Mouse (Mus musculus) ovary, postnatal 14 days (tissue): ENCODE measurements around the gene Dhx40.

Experiments
- DNase-seq: peaks from one replicate; pipeline ENCODE4 v3.0.0; 2022; ENCODE audit warnings: low spot score

Dhx40 gene

DNA sequence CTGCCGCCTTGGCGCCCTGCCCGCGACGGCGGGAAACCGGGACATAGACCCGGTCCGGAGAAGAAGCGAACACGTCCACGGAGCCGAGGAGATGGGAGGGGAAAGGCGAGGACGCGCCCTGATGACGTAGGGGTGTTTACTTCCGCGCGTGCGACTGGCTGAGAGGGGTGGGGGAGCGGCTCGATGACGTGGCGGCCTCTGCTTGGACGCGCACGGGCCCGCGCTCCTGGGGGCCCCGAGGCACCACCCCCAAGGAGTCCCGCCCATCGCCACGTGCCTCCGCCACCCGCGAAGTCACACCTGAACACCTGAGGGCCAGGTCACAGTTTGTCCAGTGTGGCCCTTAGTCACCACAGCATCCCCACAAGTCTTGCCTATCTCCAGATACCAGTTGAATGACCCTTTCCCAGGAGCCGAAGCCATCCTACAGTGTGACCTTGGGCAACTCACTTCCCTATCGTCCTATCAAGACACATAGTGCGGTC is at the start of gene Dhx40:
Gene Dhx40, minus strand, starts transcription at position 242 of the 485 bp plus-strand sequence.
- peak; percentile 91 for DNase-seq

DNA sequence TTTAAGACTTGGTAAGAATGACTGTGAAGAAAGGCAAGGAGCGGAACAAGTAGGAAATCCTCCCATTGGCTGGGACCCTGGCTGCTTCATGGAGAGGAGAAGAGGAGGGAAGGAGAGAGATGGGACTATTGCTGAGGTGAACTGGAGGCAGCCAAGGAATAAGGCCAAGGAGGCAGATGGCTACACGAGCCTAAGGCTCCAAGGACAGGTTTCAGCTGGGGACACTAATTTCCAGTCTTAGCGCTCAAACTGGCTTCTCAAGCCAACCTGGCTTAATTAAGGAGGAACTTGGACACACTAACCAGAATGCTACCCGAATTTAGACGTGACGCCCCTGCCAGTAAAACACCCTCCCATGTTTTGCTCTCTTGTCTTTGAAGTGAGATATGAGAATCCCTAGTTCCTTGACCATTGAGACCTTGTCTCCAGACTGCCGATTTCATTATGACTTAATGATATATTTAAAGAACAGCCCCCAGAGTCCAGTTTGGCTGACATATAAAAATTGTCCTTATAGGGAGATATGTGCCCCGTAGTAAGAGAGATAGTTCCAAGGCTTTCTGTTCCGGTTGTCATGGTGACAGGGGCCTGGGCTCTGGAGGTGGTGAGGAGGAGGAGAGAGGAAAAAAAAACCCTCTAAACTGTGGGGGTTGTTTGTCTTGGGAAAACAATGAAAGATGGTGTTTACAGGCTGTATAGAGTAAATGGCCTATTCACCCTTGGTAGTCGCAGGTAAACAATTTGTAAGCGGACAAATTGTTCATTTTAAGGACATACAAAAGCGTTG is 48.3 kb upstream of the Dhx40 start:
- no peak for DNase-seq

DNA sequence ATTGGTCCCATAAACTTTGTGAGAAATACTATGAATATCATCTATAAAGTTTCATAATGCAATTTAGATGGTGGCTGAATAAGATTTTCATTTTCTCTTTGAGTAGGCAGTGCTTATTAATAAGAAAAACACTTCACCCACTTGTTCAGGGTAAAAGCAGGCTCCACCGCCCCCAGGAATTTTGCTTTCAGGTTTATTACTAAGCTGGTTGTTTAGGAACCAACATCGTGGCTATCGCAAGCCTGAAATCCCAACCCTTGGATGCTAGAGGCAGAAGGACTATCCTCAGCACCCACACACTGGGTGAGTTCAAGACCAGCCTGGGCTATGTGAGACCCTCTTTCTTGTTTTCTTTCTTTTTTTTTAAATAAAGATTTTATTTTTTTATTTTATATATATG is 45.5 kb upstream of the Dhx40 start:
- DNase-seq: no peak

DNA sequence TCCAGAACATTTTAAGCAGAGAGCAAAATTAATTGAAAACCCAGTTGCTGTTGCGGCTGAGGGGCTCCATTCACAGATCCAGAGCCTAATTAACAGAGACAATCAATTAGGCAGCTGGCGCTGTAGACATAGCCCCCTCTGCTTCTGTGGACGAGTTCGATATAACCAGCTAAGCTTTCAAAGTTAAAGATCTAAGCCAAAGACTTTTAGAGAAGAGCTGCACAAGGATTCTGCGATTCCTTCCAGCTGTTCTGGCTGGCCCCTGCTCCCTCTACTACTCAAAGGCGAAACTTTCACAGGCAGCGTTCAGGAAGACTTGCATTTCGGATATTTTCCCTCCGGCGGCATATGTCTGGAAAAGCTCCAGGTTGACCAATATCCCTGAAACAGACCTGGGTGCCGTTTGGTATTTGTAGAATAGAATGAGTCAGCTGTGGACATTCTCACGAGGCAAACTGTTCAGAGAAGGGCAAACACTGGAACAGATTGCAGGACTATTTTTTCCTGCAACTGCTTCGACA is 45.0 kb upstream of the Dhx40 start:
- no peak for DNase-seq

DNA sequence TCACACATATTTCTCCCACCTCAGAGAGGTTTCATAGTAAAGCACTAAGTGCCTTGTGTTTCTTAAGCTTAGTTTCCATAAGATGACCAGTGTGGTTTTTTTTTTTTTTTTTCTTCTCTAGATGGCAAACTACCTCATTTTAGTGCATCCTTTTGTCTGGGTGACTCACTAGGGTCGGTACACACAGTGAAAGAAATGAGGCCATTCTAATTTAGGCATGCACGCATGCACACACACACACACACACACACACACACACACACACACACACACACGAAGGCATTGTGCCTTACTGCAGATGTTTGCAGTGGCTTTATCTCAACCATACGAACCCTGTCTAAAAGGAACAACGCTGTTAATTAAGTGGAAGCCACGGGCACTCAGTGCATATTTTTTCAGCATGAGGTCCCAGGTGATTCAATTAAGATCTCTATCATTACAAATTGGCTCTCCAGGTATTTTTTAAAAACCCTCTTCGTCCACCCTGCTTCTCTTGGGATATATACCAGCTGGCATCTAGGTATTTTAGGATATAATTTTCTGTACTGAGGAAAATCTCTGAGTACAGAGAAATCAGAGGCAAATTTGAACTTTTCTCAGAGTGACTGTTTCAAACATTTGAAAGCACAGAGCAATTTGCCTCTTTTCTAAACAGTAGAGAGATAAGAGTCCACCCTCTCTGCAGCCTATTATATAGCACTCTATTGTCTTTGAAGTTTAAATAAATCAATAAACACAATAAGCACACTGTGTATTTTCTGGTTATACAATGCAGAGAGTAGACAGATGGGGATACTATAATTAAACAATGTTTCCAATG is 44.4 kb upstream of the Dhx40 start:
- no peak for DNase-seq

DNA sequence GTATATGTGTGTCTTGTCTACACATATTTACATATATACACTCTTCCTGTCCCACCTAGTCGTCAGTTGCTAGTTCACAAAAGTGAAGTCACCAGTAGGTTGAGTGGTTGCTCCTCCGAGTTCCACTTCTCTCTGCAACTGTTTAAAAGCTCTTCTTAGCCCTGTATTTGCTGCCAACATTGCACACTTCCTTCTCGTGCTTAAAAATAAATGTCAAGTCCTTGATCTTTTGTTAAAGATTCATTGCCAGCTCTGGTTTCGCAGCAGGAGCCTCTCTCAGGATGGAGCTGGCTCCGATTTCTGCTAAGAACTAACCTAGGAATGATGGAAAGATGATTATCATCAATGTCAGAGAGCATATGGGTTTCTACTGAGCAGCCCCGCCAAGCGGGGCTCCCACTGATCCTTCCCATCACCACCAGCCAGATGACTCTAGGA is 43.7 kb upstream of the Dhx40 start:
- DNase-seq: no peak

DNA sequence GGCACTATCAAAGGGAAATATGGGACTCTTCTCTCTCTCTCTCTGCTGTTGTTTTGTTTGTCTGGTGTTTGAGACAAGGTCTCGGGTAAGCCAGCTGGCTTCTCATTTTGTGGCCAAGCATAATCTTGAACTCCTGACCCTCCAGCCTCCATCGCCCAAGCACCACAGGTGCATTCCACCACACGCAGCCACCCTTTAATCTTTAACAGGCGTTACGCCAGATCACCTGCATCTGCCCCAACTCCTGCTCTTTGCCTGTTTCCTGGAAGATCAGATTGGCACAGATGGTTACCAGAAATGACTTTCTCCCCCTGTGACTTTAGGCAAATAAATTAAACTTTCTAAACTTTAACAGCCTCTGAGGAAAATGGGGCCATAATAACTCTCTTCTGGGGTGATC is 36.3 kb upstream of the Dhx40 start:
- DNase-seq: no peak

DNA sequence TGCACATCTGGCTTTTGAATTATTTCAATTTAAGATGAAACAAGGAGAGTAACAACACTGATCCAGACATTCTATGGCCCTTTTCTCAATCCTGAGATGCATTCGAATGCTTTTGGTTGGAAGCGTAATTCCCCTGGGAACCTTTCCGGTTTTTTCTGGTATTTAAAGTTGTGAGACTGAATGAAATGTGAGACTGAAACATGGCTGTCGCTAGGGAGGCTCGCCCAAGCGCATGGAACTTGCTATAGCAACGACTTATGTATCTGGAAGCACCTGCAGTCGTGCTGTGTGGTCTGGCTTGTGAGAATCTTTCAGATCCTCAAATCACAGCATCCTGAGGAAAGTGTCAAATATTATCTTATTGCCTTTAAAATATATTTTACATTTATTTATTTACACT is 33.7 kb upstream of the Dhx40 start:
- no peak for DNase-seq

DNA sequence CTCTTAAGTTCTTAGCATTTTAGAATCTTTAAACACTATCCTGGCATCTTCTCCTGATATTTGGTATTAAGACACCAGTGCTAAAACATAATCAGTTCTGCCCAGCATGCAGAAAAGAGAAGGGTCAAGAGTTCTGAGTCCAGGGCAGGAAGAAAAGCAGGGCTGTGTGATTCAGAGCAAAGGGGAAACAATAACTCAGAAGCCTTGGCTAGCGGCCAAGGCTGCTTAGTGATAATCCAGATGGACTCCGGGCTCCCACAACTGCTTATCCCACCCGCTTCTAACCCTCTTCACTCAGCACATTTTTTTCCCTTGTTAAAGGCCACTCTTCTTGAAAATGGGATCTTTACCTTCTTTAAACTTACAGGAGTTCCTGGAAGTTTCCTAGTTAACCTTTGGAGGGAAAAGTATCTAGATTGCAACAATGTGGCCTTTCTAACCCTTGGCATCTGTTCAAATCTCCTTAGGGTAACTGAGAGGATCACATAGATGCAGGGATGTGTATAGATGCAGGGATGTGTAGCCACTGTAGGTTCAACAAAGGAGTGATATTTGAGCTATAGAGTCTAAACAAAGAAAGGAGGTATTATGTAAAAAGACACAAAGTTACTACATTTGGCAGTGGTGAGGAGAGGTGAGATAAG is 33.1 kb upstream of the Dhx40 start:
- DNase-seq: peak; percentile 29

DNA sequence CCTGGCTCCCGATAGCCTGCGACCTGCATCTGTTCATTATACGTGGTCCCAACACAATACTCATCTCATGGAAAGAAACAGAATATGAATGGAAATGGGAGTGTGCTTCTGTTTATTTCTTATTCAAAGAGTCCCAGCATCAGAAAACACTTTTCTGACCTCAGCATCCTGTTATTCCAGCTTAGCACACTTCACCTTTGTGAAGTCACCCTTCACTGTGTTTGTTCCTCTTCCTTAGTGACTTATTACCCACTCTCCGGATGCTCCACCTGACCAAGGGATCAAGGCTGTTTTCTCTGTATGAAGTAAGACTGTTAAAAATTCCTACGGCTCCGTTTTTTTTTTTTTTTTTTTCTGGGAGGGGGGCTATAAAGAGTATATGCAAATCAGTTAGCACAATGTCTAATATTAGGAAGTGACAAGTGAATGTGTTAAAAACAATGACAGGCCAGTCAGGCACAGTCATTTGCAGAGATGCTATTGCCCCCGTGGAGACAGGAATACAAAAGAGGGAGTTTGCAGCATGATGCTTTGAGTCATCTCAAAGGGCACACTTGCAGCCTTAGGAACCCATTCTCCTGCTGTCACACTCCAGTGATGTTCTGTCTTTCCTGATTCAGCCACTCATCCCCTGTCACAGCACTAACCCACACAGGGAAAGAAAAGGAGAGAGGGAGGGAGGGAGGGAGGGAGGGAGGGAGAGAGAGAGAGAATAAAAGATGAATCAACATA is 32.3 kb upstream of the Dhx40 start:
- DNase-seq: no peak

DNA sequence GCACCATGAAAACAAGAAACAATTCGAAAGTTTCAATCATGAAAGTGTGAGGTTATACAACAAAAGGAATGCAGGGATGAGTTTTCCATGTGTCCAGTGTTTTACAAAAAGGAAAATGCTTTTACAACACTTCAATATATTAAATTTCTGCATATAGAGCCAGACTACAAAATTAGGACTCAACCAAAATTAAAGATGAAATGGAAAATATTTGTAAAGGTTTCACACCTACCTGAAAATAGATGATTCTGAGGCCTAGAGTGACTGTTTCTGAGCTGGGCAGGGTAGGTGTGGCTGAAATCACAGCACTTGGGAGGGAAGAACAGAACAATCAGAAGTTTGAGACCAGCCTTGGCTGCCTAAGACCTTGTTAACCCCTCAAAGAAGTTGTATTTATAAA is 31.2 kb upstream of the Dhx40 start:
- DNase-seq: no peak

DNA sequence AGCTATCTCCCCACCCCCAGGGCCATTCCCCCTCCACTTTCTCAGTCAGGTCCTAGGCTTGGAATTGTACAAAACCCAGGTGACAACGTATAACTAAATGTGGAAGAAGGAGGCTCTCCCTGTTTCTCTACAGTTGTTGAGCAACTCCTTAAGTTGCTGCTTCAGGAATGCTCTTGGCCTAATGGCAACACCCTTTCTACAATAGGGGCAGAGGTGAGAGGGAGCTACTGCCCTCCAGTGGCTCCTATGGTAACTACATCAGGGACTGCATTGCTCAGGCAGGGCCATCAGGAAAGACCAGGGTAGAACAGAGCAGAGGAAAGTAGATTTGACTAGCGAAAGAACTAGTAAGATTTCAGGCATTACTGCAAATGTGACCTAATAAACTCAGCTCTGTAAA is 28.8 kb upstream of the Dhx40 start:
- peak; percentile 73 for DNase-seq

DNA sequence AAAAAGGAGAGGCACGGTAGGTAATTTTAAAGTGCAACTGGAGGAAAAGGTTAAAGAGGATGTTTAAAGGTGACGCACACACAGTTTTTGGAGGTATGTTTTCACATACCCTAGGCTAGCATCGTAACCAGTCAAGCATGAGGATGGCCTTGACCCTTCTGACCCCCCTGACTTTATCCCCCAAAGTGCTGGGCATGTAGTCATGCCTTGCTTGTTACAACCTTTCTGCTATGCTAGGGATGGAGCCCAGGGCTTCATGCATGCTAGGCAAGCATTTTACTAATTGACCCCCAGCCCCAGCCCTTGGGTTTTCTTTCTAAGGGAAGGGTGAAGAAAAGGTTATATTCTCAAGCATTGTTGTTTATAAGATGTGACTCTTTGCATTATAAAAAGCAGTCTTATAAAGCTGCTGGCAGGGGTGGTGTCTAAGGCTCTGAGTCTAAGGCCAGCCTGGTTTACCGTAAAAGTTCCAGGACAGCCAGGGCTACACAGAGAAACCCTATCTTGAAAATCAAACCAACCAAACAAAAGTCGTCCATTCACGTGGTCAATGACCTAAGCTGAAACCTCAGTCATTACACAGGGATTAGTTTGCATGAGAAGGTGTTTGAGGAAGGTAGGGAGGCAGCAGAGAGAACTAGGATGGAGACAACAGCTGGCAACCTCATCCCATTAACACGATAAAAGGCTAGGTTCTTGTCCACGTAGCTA is 27.2 kb upstream of the Dhx40 start:
- no peak for DNase-seq

DNA sequence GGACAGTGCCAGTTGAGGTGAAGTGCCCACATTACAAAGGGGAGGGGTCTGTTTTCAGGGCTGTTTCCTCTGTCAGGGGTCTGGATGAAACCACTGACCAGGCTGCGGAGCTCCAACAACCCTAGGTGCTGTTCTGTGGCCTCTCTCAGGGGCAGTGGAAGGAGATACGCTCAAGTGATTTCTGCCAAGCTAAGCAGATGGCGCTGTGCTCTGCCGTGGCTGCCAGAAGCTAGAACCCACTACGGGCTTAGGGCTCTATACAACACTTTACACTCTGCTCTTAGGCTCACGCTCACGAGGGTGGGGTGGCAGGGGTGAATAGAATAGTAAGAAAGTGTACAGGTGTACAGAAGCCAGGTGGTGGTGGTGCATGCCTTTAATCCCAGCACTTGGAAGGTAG is 26.5 kb upstream of the Dhx40 start:
- DNase-seq: no peak

DNA sequence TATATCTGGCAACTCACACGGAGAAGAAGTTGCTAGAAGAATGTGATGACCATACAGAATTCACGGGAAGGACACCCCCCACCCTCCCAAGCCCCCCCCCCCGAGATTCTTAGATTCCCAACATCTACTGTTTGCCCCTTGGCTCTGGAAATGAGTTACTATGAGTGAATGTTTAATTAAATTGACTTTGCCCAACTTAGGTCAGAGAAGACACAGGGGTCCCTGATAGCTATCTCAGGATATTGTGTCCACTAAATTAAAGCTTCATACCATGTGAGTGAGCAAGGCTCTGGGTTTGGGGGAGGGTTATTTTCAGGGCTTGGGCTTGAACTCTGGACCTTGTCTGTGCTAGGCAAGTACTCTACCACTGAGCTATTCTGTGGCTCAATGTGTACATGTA is 25.6 kb upstream of the Dhx40 start:
- no peak for DNase-seq

DNA sequence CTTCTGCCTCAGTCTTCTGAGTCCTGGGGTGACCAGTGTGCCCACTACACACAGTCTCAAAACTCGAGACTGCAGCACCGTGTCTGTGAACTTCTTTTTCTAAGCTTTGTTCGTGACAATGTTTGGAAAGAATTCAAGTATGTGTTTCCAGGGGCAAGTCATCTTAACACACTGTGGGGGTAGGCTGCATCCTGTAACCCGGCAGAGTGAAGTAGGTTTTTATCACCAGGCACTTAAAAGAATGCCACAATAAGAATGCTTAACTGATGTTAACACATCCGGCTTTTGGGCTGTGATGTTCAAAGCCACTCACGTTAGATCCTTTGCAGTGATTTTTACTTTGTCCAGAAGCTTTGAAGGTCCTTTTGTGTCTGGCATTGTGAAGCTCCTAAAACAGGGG is 20.9 kb upstream of the Dhx40 start:
- no peak for DNase-seq

DNA sequence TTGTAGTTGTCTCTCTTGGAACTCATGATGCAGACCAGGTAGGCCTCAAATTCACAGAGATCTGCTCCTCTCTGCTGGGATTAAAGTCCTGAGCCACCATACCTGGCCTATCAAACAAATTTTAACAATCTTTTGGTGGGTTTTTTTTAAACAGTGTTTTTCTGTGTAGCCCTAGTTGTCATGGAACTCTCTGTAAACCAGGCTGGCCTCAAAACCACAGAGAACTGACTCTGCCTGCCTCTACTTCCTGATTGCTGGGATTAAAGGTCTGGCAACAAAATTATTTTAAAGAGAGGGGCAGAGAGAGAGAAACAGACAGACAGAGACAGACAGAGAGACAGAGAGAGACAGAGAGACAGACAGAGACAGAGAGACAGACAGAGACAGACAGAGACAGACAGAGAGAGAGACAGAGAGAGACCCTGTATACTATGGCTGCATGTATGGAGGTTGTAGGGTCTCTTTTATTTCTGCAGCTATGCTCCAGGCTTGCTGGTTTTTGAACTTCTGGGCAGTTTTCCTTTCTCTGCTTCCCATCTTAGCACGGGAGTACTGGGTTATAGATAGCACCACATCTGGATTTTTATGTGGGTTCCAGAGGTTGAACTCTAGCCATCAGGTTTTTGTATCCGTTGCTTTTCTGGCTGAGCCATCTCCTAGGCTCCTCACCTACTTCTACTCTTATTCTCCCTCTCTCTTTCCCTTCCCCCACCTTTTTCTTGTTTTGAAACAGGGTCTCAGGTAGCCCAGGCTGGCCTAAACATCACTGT is 20.1 kb upstream of the Dhx40 start:
- DNase-seq: no peak

DNA sequence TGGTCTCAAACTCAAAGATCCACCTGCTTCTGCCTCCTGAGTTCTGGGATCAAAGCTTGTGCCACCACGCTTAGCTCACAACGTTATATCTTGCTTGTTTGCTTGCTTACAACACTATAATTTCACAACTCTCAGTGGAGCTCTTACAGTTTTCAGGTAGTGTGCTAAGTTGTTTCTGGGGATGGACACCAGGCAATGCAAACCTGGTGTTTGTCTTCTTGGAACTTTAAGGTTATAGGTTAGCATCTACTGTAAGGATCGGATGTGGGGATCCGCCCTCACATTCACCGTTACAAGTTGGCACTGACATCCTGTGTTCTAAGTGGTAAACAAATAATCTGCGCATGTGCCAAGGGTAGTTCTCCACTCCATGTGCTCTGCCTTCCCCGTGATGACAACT is 16.9 kb upstream of the Dhx40 start:
- DNase-seq: no peak

DNA sequence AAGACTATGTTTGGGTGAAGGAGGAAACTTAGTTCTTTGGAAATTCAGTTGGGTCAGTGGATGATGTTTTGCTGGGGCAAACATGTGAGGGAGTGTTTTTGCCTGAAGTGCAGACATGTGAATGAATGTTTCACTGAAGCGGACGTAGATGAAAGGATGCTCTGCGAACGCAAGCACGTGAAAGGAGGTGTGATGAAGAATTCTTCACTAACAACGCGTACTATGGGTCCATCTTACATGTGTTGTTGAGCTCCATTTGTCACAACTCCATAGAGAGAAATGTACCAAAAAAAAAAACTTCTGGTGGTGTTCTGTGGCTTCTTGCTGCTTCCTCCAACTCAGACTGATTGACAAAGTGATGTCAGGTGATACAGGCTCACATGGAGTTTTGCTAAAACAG is 15.0 kb upstream of the Dhx40 start:
- no peak for DNase-seq

DNA sequence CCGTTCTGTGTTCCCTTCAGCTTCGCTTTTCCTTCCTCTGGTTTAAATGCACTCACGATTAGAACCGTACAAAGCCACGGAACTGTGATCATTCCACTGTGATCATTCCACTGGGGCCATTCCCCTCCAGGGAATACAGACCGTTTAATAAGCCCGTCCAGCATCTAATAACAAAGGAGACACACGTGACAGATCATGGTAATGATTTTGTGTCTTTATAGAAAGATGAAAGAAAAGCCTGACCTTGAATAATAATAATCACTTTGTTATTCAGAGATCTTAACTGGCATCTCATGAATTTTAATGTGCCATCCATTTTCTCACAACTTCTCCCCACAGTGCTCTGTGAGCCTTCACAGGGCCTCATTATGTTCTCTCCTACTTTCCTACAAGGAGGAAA is 12.0 kb upstream of the Dhx40 start:
- no peak for DNase-seq
